Mouse (Mus musculus): ENCODE results near the gene Ywhab.

Ywhab gene

GRCm38 (mm10) chr2:163994654-163994976 lies at the start of gene Ywhab:
Gene Ywhab (plus strand): TSS chr2:163994960.
- DNase-seq (ENCODE audit: low read depth, low spot score) = no peak

DNA sequence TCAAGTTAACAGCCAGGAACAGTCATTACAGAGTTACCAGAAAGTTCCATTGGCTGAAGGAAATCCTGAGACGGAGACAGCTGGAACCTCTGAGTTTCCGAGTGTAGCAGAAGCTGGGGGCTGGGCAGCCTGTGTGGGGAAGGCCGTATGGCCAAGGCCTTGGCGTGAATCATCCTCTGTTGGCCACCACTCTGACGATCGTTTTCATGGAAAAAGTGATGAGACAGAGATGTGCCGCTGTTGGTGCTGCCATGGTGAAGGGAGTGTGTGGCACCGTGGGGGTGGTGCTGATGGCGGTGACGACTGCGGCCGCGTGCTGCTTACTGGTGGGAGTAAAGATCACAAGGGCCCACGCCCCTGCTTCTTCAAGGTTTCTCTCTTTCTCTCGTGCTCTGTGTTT lies 48.5 kb upstream of the Ywhab start:
- no peak for DNase-seq (ENCODE audit: low read depth, low spot score)

DNA sequence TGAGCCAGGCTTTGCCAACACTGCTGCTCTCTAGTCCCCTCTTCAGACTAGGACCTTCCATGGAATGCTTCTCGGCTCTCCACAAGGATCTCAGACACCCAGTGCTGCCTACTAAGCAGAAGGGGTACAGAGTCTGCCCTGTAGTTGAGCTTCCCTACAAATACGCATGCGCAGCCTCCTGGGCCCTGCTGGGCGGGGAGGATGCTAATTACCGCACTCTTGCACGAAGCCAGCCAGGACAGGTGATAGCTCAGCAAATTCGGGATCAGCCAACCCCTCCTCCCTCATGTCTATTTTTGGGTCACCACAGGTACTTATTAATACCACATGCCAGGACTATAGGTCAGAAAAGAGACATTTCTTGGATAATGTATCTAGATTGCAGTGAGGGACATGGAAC lies 46.8 kb upstream of the Ywhab start:
- no peak for DNase-seq (ENCODE audit: low read depth, low spot score)

- DNase-seq (ENCODE audit: low read depth, low spot score) = peak; percentile 43
Measured at GRCm38 (mm10) chr2:163951770-163952169, 43.0 kb upstream of the Ywhab start.

- no peak for DNase-seq (ENCODE audit: low read depth, low spot score)
Measured at GRCm38 (mm10) chr2:163953622-163954310, 41.0 kb upstream of the Ywhab start.

DNA sequence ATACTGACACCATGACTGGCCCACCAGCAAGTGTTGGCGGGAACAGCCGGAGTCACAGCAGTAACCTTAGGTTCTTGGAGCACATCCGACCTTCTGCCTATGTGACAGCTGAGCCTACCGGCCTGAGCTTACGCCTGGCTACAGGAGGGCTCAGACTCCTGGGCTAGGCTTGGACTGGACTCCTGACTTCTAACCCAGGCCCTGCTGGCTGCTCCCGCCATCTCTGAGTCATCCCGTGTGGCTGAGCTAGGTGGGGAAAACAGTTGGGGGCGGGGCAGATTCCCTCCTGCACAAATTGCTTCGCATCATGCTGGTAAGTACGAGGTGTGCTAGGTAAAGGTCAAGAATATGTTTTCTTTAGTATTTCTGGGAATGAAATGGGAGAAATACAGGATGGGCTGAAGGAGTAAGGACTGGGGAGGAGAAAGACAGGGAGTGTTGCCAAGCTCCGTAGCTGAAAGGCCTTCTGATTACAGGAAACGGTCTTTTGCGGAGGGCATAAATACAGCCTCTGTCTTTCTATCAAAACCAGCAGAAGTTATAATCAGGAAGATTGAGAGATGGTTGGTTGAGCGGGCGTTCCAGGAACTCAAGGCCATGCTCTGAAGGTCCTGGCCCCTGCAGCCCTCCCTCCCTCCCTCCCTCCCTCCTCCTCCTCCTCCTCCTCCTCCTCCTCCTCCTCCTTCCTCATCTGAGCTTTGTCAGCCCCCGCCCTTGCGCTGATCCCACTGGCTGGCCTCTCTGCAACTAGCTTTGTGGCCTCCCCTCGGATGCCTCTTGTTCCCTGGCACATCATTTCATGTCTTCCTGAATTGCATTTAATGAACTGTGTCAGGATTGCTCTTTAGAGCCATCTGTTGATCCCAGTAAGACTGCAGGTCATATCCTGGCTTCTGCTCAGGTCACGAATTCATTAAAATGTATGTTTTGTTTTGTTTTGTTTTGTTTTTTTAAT lies 29.9 kb upstream of the Ywhab start:
- no peak for DNase-seq (ENCODE audit: low read depth, low spot score)

DNA sequence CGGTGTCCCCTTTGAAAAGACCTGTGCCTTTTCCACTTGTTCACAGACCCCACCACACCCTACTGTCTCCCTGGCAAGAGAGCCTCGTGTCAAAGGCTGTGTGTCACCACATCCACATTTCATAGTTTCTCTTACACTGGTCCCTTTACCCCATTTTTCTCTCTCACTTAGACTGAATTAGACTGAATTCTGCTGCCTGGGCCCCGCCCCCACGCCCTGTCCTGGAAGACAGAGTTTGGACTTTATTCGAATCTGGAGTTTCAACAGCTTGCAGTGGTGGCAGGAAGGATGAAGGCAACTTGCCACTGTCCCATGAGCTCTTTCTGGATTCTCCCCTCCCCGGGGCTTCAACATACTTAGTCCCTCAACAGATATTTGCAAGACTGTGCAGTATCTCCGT lies 29.1 kb upstream of the Ywhab start:
- no peak for DNase-seq (ENCODE audit: low read depth, low spot score)

DNA sequence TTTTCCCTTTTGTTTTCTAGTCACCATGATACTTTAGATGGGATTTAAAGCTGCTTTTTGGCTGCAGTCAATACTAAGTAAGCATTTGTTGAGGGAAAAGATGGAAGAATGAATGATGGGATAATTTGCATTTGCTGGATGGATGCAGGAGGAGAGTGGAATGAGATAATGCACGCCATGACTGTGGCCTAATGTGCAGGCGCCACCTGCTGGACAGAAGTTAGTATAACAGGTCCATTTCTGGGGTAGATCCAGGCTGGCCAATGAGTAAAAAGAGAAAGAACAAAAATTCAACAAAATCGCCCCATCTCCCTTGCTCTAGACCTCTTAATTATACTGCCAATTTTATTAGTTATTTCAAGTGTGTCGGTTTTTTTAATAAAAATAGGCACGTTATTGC lies 26.2 kb upstream of the Ywhab start:
- peak; percentile 34 for DNase-seq (ENCODE audit: low read depth, low spot score)

DNA sequence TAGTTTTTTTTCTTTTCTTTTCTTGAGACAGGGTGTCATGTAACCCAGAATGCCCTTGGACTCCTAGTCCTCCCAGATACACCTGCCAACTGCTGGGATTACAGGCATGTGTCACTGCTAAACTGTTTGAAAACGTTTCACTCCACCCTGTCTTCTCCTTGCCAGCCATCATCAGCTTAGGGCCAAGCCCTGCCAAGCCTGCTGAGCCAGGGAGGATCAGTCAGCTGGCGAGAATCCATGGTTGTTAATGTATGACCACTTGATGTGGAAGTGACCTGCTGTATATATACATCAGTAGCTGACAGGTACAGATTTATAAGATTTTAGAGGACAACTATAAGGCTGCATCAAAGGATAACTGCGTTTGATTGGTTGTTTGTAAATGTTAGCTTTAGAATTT lies 24.4 kb upstream of the Ywhab start:
- DNase-seq (ENCODE audit: low read depth, low spot score) = no peak

GRCm38 (mm10) chr2:163974056-163974455 lies 20.7 kb upstream of the Ywhab start:
- DNase-seq (ENCODE audit: low read depth, low spot score) = no peak

DNA sequence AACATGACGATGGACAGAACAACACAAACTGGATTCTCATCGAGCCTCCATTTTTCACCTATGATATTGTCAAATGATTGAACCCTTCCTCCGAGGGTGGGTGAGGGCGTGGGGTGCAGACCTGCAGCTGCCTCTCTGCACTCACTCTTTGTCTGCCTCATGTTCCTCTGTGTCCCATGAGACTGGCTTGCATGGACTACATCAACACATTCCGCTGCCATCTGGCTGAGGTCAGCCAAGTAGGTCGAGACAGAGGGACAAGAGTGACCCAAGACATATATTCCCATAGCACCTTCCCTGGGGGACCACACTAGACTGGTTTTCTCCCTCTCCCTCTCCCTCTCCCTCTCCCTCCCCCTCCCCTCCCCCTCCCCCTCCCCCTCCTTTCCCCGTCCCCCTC lies 18.3 kb upstream of the Ywhab start:
- no peak for DNase-seq (ENCODE audit: low read depth, low spot score)

DNA sequence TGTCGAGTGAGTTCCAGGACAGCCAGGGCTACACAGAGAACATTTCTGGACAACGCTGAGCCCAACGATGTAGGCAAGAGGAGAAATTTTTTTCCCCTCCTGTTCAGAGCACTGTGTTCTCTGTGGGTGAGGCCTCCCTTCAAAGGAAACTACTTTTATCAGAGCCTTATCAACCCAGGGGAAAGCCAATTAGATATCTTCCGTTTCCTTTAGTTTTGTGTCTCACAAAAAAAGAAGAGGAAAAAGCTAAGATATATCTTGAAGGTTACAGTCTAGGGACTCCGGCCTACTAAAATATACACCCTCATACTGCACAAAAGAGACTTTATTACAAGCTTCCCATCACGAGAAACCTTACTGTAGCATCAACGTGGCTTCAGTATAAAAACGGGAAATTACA lies 7.5 kb upstream of the Ywhab start:
- DNase-seq (ENCODE audit: low read depth, low spot score) = no peak

DNA sequence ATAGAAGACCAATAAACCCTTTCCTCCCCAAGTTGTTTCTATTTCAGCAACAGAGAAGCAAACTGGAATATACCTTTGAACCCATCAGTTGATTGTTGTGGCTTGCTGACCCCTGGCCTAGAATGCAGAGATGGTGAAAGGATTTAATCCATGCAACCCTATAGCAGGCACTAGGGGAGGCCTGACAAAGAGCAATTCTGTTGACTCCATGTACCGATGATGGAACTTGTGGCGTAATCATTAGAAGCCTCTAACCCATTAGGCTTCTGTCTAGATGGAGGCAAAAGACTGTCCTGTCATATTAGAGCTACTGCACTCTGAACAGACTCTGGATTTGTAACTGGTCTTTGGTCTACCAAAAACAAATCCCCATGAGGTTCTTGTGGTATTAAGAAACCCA lies 1.9 kb upstream of the Ywhab start:
- DNase-seq (ENCODE audit: low read depth, low spot score) = no peak

GRCm38 (mm10) chr2:163994977-163995862 lies 460 bp downstream of the Ywhab start:
- peak; percentile 96 for DNase-seq (ENCODE audit: low read depth, low spot score)

DNA sequence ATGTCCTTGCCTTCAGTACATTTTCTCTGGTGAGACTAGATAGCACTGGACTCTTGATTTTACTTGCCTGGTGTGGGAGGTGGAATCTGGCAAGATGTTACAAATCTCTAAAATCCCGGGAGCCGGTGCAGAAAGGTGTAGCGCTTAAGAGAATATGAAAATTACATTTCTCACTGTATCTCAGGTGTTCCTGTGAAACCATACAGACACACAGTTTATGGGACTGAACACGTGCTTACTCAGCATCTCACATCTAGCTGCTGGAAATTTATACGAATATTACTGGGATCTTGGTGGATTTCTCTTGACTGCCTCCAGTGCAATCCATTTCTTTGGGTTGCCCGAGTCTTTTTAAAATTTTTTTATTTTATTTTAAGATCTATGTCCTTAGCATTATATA lies 1.5 kb downstream of the Ywhab start:
- DNase-seq (ENCODE audit: low read depth, low spot score) = no peak

DNA sequence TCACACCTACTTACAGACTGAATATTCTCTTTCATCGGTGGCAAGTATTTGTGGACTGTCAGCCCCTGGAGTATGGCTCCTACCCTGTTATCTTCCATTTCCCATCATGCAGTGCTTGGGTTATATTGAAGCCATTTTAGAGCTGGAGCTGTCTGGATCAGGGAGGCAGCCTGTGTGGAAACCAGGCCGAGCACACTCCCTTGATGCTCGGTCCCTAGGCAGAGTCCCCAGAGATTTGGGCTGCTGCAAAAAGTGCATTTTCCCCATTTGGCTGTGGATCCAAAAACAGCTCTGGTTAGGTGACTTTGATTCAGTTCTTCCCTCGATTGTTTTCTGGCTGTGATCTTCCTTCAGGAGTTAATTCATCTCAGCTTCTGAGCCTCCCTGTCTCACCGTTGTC lies 2.1 kb downstream of the Ywhab start:
- no peak for DNase-seq (ENCODE audit: low read depth, low spot score)

DNA sequence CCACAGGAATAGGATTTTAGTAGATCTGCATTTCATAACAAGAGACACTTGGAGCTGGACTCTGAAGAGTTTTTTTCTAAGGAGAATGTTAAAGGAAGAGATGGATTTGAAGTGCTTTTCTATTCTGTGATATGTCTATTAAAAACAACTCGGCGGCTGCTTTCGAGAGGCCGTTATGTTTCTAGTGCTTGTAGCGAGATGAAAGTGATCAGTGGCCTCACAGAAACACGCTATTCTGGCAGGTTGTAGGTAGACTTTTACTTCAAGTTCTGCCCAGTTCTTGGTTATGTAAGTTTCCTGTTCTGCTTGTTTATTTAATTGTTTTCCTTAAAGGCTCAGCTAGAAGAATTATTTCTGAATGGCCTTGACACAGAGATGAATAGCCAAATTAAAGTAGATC lies 4.2 kb downstream of the Ywhab start:
- no peak for DNase-seq (ENCODE audit: low read depth, low spot score)

GRCm38 (mm10) chr2:164002637-164003036 lies 7.9 kb downstream of the Ywhab start:
- DNase-seq (ENCODE audit: low read depth, low spot score) = no peak

DNA sequence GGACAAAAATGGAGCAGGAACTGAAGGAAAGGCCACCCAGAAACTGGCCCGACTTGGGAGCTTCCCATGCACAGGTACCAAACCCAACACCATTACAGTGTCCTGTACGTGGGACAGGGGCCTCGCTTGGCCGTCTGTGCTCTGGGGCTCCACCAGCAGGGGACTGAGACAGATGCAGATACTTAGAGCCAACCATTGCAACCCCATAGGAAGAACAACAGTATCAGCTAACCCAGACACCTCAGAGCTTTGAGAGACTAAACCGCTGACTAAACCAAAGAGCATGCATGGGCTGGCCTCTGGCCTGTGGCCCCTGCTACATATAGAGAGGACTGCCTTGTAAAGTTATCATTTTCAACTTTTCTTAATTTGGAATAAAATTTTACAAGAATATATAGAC lies 9.7 kb downstream of the Ywhab start:
- no peak for DNase-seq (ENCODE audit: low read depth, low spot score)

GRCm38 (mm10) chr2:164006932-164007331 lies 12.2 kb downstream of the Ywhab start:
- DNase-seq (ENCODE audit: low read depth, low spot score) = no peak

DNA sequence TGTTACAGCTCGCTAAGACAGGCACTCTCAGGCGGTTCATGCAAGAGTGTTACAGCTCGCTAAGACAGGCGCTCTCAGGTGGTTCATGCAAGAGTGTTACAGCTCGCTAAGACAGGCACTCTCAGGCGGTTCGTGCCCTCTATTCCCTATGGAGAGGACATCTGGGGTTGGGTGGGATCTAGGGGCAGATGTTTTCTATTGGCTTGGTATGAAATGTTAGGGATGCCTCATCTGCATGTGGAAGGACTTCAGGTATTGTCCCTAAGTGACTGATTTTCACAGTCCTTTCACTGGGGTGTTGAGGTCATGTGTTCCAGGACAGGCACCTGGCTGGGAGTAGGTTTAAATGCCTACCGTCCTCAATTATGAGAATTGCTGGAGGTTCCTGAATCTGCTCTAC lies 12.8 kb downstream of the Ywhab start:
- no peak for DNase-seq (ENCODE audit: low read depth, low spot score)

DNA sequence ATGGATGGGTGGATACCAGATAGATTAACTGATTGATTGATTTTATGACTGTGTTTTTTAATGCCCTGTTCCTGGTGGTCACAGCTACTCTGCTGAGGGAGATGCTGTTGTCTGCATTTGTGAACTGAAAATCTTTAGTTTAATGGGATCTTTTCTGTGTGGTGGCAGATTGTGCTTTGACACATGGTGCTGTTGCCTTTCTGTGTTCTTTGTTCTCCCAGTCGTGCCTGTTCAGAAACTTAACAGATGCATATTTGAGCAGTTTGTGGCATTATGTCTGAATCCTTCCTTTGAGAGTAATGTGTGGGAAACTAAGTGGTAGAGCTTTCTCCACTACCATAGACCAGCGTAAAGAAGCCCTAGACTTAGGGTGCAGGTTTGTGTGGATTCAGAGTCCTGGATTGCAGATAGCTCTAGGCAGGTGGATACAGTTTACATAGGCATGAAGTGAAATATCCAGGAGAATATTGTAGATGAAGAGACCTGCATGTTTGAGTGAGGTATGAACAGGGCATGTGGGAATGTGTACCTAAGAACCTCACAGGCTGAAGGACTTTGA lies 13.3 kb downstream of the Ywhab start:
- peak; percentile 32 for DNase-seq (ENCODE audit: low read depth, low spot score)

All from brain, embryonic 18.5 days (tissue).